Mouse (Mus musculus) gonadal fat pad, adult 2 months (tissue): ENCODE measurements around the gene 4933402D24Rik. TPM values are rescaled to one million over a fixed set of nuclear protein-coding genes. Genes with fewer than 3 reads are reported as not detected.
A peak's percentile ranks its signal among the peaks of the same experiment; 100 is the strongest.

ENCODE experiments used
- DNase-seq: peaks from one replicate; pipeline ENCODE4 v3.0.0-alpha.2; 2012; ENCODE audit warnings: low read depth
- polyA plus RNA-seq: library from polyadenylated mRNA; depleted of rRNA; stranded (reverse); fragments of >200 nt; gene quantifications from 2 replicates; pipeline ENCODE4 v1.2.3, GENCODE M21; 2012; rRNA removed

The 4933402D24Rik gene
- polyA plus RNA-seq = not detected in 2 replicates

GRCm38 (mm10) chr1:63769167-63769566, at the start of gene 4933402D24Rik:
4933402D24Rik (minus strand) TSS chr1:63769267.
- DNase-seq = no peak

GRCm38 (mm10) chr1:63808584-63808983, 39.5 kb upstream of the 4933402D24Rik start:
- no peak for DNase-seq

- DNase-seq = no peak
Observed at GRCm38 (mm10) chr1:63805095-63805494, 36.0 kb upstream of the 4933402D24Rik start.

- DNase-seq = peak; percentile 1
Observed at GRCm38 (mm10) chr1:63794326-63794725, 25.3 kb upstream of the 4933402D24Rik start.

GRCm38 (mm10) chr1:63776902-63777630, 8.0 kb upstream of the 4933402D24Rik start:
- no peak for DNase-seq

- no peak for DNase-seq
Observed at GRCm38 (mm10) chr1:63776396-63776795, 7.3 kb upstream of the 4933402D24Rik start.

GRCm38 (mm10) chr1:63770309-63770708, 1.2 kb upstream of the 4933402D24Rik start:
- DNase-seq = no peak

- DNase-seq = no peak
Observed at GRCm38 (mm10) chr1:63768112-63768511, 955 bp downstream of the 4933402D24Rik start.

- no peak for DNase-seq
Observed at GRCm38 (mm10) chr1:63764395-63764794, 4.7 kb downstream of the 4933402D24Rik start.

- no peak for DNase-seq
Observed at GRCm38 (mm10) chr1:63763881-63764386, 5.1 kb downstream of the 4933402D24Rik start.

- DNase-seq = no peak
Observed at GRCm38 (mm10) chr1:63763212-63763694, 5.8 kb downstream of the 4933402D24Rik start.

- no peak for DNase-seq
Observed at GRCm38 (mm10) chr1:63756005-63756404, 13.1 kb downstream of the 4933402D24Rik start.

- peak; percentile 71 for DNase-seq
Observed at GRCm38 (mm10) chr1:63730240-63730771, 38.8 kb downstream of the 4933402D24Rik start, which contains the start of the genes Mdh1b and Fastkd2. Mdh1b (minus strand) TSS chr1:63730318. Fastkd2 (plus strand) TSS chr1:63730614.

- no peak for DNase-seq
Observed at GRCm38 (mm10) chr1:63729796-63730195, 39.3 kb downstream of the 4933402D24Rik start.

GRCm38 (mm10) chr1:63720161-63720560, 48.9 kb downstream of the 4933402D24Rik start:
- no peak for DNase-seq

GRCm38 (mm10) chr1:63708876-63709275, 60.2 kb downstream of the 4933402D24Rik start:
- DNase-seq = peak; percentile 86

GRCm38 (mm10) chr1:63705733-63706132, 63.3 kb downstream of the 4933402D24Rik start:
- DNase-seq = no peak

Other genes starting within 250 kb of the 4933402D24Rik start
- not detected in 2 replicates for gene Gm39653, start 153.3 kb downstream of the 4933402D24Rik start, polyA plus RNA-seq
- gene Dytn, start 82.3 kb downstream of the 4933402D24Rik start, polyA plus RNA-seq = not detected in 2 replicates
- 0.26 and 0.49 TPM in 2 replicates for gene Mdh1b, start 38.9 kb downstream of the 4933402D24Rik start, polyA plus RNA-seq
- 4.3 and 5.1 TPM in 2 replicates for gene Fastkd2, start 38.7 kb downstream of the 4933402D24Rik start, polyA plus RNA-seq